9 mouse cellular contexts compared by ENCODE assay signal in the genomic region with DNA sequence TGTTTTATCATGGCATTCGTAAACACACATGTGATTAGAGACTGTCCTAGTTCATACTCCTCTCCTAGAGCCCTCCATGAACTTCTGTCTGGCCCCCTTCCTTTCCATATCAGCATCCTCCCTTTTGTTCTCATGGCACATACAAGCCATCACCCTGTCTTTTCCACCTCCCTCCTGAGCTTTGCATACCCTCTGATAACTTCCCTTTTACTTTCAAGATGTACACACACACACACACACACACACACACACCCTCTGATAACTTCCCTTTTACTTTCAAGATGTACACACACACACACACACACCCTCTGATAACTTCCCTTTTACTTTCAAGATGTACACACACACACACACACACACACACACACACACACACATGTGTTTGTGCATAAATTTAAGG. TPM values are rescaled to one million over a fixed set of nuclear protein-coding genes. Genes with fewer than 3 reads are reported as not detected.
DNase-seq lines count a peak whose midpoint lies in the region; ATAC-seq and TF ChIP-seq lines count a peak whose summit lies in the region.
"Not testable (repeated sequence)": the region's sequence is repeated elsewhere in the genome, so short reads cannot be mapped to it uniquely, and the experiment has no call there.
"Had no signal": no experiment of that assay in that cellular context is flagged by ENCODE, and none has a peak within 500 bp of the region (broad histone marks: within the 10 kb centered on the region; RNA-seq: fewer than 3 reads in every experiment).

No protein-coding gene starts in this region.

- not testable (repeated sequence) for TF ChIP-seq CTCF in CH12.LX (conservative IDR thresholded peaks at IDR 0.05 in 1 of 2, IDR thresholded peaks at IDR 0.05 in 1 of 2; ENCODE audit: low read depth in 2 of 2, low read length in 2 of 2); liver, postnatal 0 days (IDR thresholded peaks at IDR 0.05; ENCODE audit: low read depth)

- peak; percentile 94 for ATAC-seq in common myeloid progenitor, adult 5-6 weeks (replicated peaks; ENCODE audit: low read depth, poor library complexity, severe bottlenecking)
- ATAC-seq in liver, embryonic 11.5 days (replicated peaks; ENCODE audit: low FRiP score) = 0 out of 2 replicates have a peak, but pooled peaks have one; percentile 5
- ATAC-seq in liver, postnatal 0 days = peak; percentile 50
- peak; percentile 99 for ATAC-seq in megakaryocyte progenitor cell, adult 5-6 weeks (replicated peaks; ENCODE audit: poor library complexity)
- ATAC-seq in neutrophil, adult 5-6 weeks (ENCODE audit: extremely low read depth, insufficient number of reproducible peaks, low FRiP score, poor library complexity, severe bottlenecking) = peak; percentile 100
- ATAC-seq in stomach, embryonic 16.5 days (ENCODE audit: insufficient read depth, low FRiP score) = not testable (repeated sequence)

- peak; percentile 56 for DNase-seq in 416B (ENCODE audit: low read depth)
- DNase-seq in CH12.LX (ENCODE audit: extremely low read depth) = peak; percentile 8
- not testable (repeated sequence) for DNase-seq in liver, embryonic 11.5 days (ENCODE audit: low spot score); liver, postnatal 0 days

- 86% methylated on average over 1 of the region's 1 CpGs for WGBS in liver, embryonic 11.5 days
- WGBS in liver, postnatal 0 days (ENCODE audit: insufficient replicate concordance) = 72% methylated on average over 1 of the region's 1 CpGs
- WGBS in stomach, embryonic 16.5 days = 85% methylated on average over 1 of the region's 1 CpGs

- not testable (repeated sequence) for H3K36me3 ChIP-seq in CH12.LX (replicated peaks in 1 of 2; ENCODE audit: control insufficient read depth in 1 of 2, insufficient read depth in 1 of 2, low read length in 1 of 2); liver, embryonic 11.5 days (ENCODE audit: control insufficient read depth, insufficient read depth, low read length); liver, postnatal 0 days (replicated peaks; ENCODE audit: insufficient read depth, low read length); stomach, embryonic 16.5 days (ENCODE audit: control insufficient read depth, insufficient read depth, low read length)

- H3K4me3 ChIP-seq in CH12.LX (replicated peaks in 1 of 3; ENCODE audit: low read depth in 2 of 3, low read length in 2 of 3, poor library complexity in 1 of 3); liver, embryonic 11.5 days (ENCODE audit: low read depth, low read length); liver, postnatal 0 days (ENCODE audit: low read depth, low read length); stomach, embryonic 16.5 days (replicated peaks; ENCODE audit: low read length): not testable (repeated sequence)

- H3K4me1 ChIP-seq in CH12.LX (ENCODE audit: control insufficient read depth in 1 of 2, insufficient read depth in 2 of 2); liver, embryonic 11.5 days (replicated peaks; ENCODE audit: control insufficient read depth, insufficient read depth, low read length); liver, postnatal 0 days (ENCODE audit: insufficient read depth); stomach, embryonic 16.5 days (ENCODE audit: control insufficient read depth, insufficient read depth, low read length): not testable (repeated sequence)

- not testable (repeated sequence) for H3K9ac ChIP-seq in CH12.LX (ENCODE audit: insufficient read depth, low read depth); liver, embryonic 11.5 days (ENCODE audit: low read depth, low read length); liver, postnatal 0 days (replicated peaks); stomach, embryonic 16.5 days (ENCODE audit: low read length)

- in situ Hi-C loops in CH12.LX (cut with MboI; ENCODE audit: low pct_ligation_motif_present, low pct_unique_long_range_greater_than_20kb, low sequenced_read_pairs) = not testable (repeated sequence)

- not testable (repeated sequence) for TF ChIP-seq EP300 in CH12.LX (IDR thresholded peaks at IDR 0.05; ENCODE audit: low read length); liver, postnatal 0 days (IDR thresholded peaks at IDR 0.05; ENCODE audit: low read depth)

- TF ChIP-seq RAD21 in CH12.LX (IDR thresholded peaks at IDR 0.05; ENCODE audit: low read depth, low read length) = not testable (repeated sequence)

- H3K27me3 ChIP-seq in CH12.LX (replicated peaks); liver, embryonic 11.5 days (replicated peaks; ENCODE audit: control insufficient read depth, insufficient read depth, low read length); liver, postnatal 0 days (ENCODE audit: insufficient read depth, low read length); stomach, embryonic 16.5 days (ENCODE audit: control insufficient read depth, insufficient read depth, low read length): not testable (repeated sequence)

- not testable (repeated sequence) for TF ChIP-seq POLR2A in CH12.LX (IDR thresholded peaks at IDR 0.05; ENCODE audit: low read depth, low read length)

- not testable (repeated sequence) for H3K4me2 ChIP-seq in CH12.LX (ENCODE audit: insufficient read depth, low read depth, poor library complexity, severe bottlenecking); liver, embryonic 11.5 days; liver, postnatal 0 days (ENCODE audit: low read depth, low read length); stomach, embryonic 16.5 days (ENCODE audit: low read depth, low read length)

- not testable (repeated sequence) for H3K79me2 ChIP-seq in CH12.LX (replicated peaks; ENCODE audit: control insufficient read depth, extremely low read depth, insufficient read depth, poor library complexity, severe bottlenecking)

- not testable (repeated sequence) for H3K9me3 ChIP-seq in CH12.LX (replicated peaks; ENCODE audit: low read length); liver, embryonic 11.5 days (ENCODE audit: control insufficient read depth, low read length); liver, postnatal 0 days (ENCODE audit: low read length); stomach, embryonic 16.5 days (replicated peaks; ENCODE audit: control insufficient read depth, low read length)

- H3K27ac ChIP-seq in CH12.LX (ENCODE audit: insufficient read depth, low read depth); liver, embryonic 11.5 days (ENCODE audit: low read depth, low read length); liver, postnatal 0 days (ENCODE audit: low read depth): not testable (repeated sequence)
- peak overlapping the region; percentile 42 for H3K27ac ChIP-seq in stomach, embryonic 16.5 days (ENCODE audit: low read length)

- dilution Hi-C loops in CH12.LX (cut with MboI; ENCODE audit: extremely low pct_ligation_motif_present, extremely low pct_unique_long_range_greater_than_20kb, low sequenced_read_pairs) = not testable (repeated sequence)

RNA-seq across cellular contexts. Expression of gene Pla2g4a, which starts 37.4 kb away (rescaled TPM):
- total RNA-seq in CH12.LX (2012; rRNA removed) (13.8 and 15.6 TPM in 2 replicates), CH12.LX (2014; rRNA removed) (3.2 and 5.0 TPM in 2 replicates)
- polyA plus RNA-seq in CH12.LX (2012; ENCODE audit: insufficient read length, low read depth) = 3.5 and 4.2 TPM in 2 replicates
- 98.8 and 117 TPM in 2 replicates for total RNA-seq in common myeloid progenitor, adult 5-6 weeks (2017)
- 23.6 and 27.3 TPM in 2 replicates for polyA plus RNA-seq in liver, embryonic 11.5 days (2014; fragmentation: Nextera tagmentation; extraction: Ambion mirVana)
- polyA plus RNA-seq in liver, postnatal 0 days (2015; fragmentation: Nextera tagmentation; extraction: Ambion mirVana) = 4.9 and 5.5 TPM in 2 replicates
- 34.4 and 39.1 TPM in 2 replicates for total RNA-seq in megakaryocyte progenitor cell, adult 5-6 weeks (2015)
- total RNA-seq in megakaryocyte progenitor cell, adult 5-6 weeks (2017) = 75.3 and 110 TPM in 2 replicates
- 6.2 and 12.4 TPM in 2 replicates for total RNA-seq in neutrophil, adult 5-6 weeks (2017)
- 45.6 and 52.2 TPM in 2 replicates for polyA plus RNA-seq in stomach, embryonic 16.5 days (2015; fragmentation: Nextera tagmentation; extraction: Ambion mirVana)
- polyA plus RNA-seq: G1E had no signal
